Mouse (Mus musculus): ENCODE data around the gene Fev.

DNA sequence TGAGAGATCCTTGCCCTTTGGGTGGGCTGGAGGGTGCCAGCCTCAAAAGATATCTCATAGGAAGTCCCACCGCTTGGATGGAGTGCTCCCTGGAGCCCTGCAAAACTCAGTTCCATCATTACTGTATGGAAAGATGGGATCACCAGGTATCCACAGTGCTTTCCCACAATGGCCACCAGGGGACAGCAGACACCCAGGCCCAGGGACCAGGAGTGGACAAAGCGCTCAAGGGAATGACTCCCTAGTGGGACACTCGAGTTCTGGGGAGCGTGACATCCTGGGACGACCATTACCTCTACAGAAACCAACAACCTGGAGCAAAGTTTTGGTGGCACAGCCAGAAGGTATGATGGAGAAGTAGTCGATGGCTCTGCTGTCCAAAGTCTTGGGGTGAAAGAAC lies 41.5 kb upstream of the Fev start:
- peak; percentile 76 for TF ChIP-seq CTCF (IDR thresholded peaks at IDR 0.05; ENCODE audit: low read depth, low read length)
- TF ChIP-seq POLR2A (IDR thresholded peaks at IDR 0.05; ENCODE audit: borderline replicate concordance, low read depth, low read length), result no peak
